Mouse (Mus musculus): ENCODE data around the gene Ubl7. TPM values are rescaled to one million over a fixed set of nuclear protein-coding genes. Genes with fewer than 3 reads are reported as not detected.
"Not testable (repeated sequence)": the region's sequence is repeated elsewhere in the genome, so short reads cannot be mapped to it uniquely, and the experiment has no call there.

Gene Ubl7
- polyA plus RNA-seq, 1 experiment from 2014 or later = 169 TPM

DNA sequence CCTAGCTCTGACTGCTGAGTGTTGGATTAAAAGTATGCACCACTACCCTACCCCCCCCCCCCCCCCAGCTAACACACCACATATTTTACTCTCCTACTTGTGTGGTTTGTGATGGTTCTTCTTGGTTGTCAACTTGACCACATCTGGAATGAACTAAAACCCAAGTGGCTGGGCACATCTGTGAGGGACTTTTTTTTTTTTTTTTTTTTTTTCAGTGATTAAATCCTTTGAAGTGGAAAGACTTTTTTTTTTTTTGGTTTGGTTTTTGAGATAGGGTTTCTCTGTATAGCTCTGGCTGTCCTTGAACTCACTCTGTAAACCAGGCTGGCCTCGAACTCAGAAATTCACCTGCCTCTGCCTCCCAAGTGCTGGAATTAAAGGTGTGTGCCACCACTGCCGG is 29.0 kb upstream of the Ubl7 start:
- not testable (repeated sequence) for ATAC-seq; H3K4me2 ChIP-seq (replicated peaks); H3K4me1 ChIP-seq (replicated peaks); H3K4me3 ChIP-seq (replicated peaks); H3K27ac ChIP-seq; H3K36me3 ChIP-seq; H3K9ac ChIP-seq (replicated peaks); H3K27me3 ChIP-seq; H3K9me3 ChIP-seq
- 91% methylated on average over 2 of the region's 2 CpGs for WGBS

DNA sequence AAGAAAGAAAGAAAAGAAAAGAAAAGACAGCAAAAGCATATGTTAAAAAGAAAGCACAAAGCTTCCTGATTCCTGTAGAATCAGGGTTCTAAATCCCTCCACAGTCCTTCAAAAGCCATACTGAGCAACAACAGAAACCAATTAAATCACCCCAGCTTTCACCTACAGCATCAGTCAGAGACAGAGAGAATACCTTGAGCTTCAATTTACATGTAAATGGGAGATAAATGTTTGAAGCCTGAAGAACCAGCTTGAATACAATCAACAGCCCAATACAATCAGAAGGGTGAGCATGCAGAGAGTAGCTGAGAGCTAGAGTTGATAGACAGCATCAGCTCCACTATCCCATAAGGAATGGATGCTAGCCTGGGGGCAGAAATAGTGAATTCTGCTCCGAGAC is 27.4 kb upstream of the Ubl7 start:
- Histone ChIP-seq H3K27ac (no peak overlapping the region), H3K4me3 (replicated peaks) (no peak overlapping the region), H3K9ac (replicated peaks) (no peak overlapping the region), H3K4me2 (replicated peaks) (no peak overlapping the region), H3K36me3 (no peaks in the 10 kb centered on the region), H3K9me3 (no peaks in the 10 kb centered on the region), H3K4me1 (replicated peaks) (no peaks in the 10 kb centered on the region), H3K27me3 (no peaks in the 10 kb centered on the region)
- ATAC-seq = no peak
- WGBS = 42% methylated on average over 1 of the region's 1 CpGs

DNA sequence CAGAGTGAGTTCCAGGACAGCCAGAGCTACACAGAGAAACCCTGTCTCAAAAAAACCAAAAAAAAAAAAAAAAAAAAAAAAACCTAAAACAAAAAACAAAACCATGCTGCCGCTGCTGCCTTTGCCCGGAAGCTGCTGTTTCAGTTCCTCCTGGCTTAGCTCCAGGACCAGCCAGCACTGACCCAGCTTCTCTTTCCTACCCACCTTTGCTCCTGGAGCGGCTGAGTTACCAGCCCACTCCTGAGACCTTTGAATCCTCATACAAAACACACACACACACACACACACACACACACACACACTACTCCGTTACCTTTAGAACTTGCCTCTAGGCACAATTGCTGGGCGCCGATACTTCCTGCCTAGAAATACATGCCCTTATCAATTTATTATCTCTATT is 22.7 kb upstream of the Ubl7 start:
- WGBS = 88% methylated on average over 6 of the region's 6 CpGs

DNA sequence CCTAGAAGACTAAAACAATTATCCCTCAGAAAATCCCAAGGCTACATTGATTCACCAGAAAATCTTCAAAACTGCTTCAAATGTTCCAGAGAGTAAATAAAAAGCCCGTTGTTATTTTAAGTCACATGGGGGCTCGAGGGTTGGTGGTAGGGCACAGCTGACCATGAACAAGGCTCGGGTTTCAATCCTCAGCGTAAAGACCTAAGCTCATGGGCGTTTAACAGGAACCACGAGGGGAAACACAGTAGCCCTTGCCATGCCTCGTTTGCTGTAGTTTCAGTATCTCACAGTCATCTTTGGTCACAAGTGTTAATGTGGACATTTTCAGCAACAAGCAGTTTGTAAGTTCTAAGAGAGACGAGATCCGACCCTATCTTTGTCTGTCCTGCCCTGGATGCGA is 10.3 kb upstream of the Ubl7 start:
- 55% methylated on average over 10 of the region's 10 CpGs for WGBS
- Histone ChIP-seq H3K27ac (no peak overlapping the region), H3K27me3 (no peaks in the 10 kb centered on the region), H3K9ac (replicated peaks) (no peak overlapping the region), H3K4me2 (replicated peaks) (no peak overlapping the region), H3K4me1 (replicated peaks) (peaks cover 16% of the 10 kb centered on the region), H3K9me3 (no peaks in the 10 kb centered on the region), H3K36me3 (no peaks in the 10 kb centered on the region), H3K4me3 (replicated peaks) (no peak overlapping the region)
- ATAC-seq = no peak

More for the DNA sequence above, 22.7 kb upstream of the Ubl7 start:
- Histone ChIP-seq H3K9ac (replicated peaks) (no peak overlapping the region), H3K4me2 (replicated peaks) (no peak overlapping the region), H3K27me3 (no peaks in the 10 kb centered on the region), H3K36me3 (no peaks in the 10 kb centered on the region), H3K9me3 (no peaks in the 10 kb centered on the region), H3K27ac (no peak overlapping the region), H3K4me3 (replicated peaks) (no peak overlapping the region), H3K4me1 (replicated peaks) (no peaks in the 10 kb centered on the region)
- ATAC-seq = no peak

DNA sequence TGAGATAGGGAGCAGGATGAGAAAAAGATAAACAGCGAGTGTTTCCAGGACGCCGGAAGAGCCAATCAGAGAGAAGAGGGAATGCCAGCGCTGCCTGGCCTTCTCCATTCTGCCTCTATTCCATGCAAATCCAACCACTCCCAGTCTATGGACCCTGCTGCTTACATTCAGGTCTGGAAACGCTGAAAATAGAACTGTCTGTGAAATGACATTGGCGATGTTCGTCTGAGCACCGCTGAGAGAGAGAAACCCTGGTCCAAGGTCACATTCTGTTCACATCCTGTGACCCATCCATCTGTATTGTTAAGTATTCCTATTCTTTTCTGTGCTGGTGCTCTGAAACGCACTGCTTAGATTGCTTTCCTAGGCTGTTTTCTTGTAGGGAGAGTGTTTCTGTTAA is 9.6 kb upstream of the Ubl7 start:
- no peak overlapping the region for H3K4me3 ChIP-seq (replicated peaks)
- peak overlapping the region; percentile 39 for H3K9ac ChIP-seq (replicated peaks)
- no peaks in the 10 kb centered on the region for H3K36me3 ChIP-seq
- peaks cover 16% of the 10 kb centered on the region for H3K4me1 ChIP-seq (replicated peaks)
- peak overlapping the region; percentile 28 for H3K4me2 ChIP-seq (replicated peaks)
- no peaks in the 10 kb centered on the region for H3K9me3 ChIP-seq
- peak; percentile 58; the same call in 1 of the 2 replicates for ATAC-seq
- WGBS = 25% methylated on average over 9 of the region's 9 CpGs
- no peaks in the 10 kb centered on the region for H3K27me3 ChIP-seq
- peak overlapping the region; percentile 77 for H3K27ac ChIP-seq

DNA sequence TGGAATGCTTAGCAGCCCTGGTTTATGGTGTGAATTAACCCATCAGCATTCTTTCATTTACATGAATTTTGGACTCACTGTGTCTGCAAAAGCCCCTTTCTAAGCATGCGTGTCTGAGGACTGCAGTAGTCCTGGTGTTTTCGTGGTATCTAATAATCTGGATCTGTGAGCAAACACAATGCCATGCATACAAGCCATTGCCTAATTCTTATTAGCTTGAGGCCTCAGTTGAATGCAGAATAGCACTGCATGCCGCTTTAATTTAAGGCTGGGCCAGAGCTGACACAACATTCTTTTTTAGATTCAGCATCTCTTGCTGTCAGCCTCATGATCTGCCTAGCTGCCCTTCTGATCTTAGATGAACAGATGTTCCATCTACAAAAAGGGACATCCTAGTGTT is 9.2 kb upstream of the Ubl7 start:
- WGBS = 27% methylated on average over 3 of the region's 3 CpGs
- ATAC-seq = no peak

DNA sequence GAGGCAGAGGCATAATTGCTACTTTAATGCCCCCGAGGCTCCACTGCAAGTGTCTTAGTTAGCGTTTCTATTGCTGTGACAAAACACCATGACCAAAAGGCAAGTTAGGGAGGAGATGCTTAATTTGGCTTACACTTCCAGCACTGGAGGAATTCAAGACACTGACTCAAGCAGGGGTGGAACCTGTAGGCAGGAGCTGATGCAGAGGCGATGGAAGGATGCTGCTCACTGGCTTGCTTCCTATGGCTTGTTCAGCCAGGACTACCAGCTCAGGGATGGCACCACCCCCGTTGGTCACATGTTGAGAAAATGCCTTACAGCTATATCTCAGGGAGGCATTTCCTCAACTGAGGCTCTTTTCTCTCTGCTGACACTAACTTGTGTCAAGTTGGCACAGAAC is 8.6 kb upstream of the Ubl7 start:
- WGBS = 58% methylated on average over 4 of the region's 4 CpGs
- H3K36me3 ChIP-seq = no peaks in the 10 kb centered on the region
- H3K27ac ChIP-seq = peak overlapping the region; percentile 44; the same call in 1 of the 2 replicates
- no peaks in the 10 kb centered on the region for H3K9me3 ChIP-seq
- ATAC-seq = no peak
- no peaks in the 10 kb centered on the region for H3K27me3 ChIP-seq
- peaks cover 16% of the 10 kb centered on the region for H3K4me1 ChIP-seq (replicated peaks)
- no peak overlapping the region for H3K4me3 ChIP-seq (replicated peaks)
- H3K9ac ChIP-seq (replicated peaks) = no peak overlapping the region
- no peak overlapping the region for H3K4me2 ChIP-seq (replicated peaks)

More for the DNA sequence above, 9.2 kb upstream of the Ubl7 start:
- H3K4me1 ChIP-seq (replicated peaks) = peaks cover 16% of the 10 kb centered on the region
- H3K27ac ChIP-seq = peak overlapping the region; percentile 77
- no peak overlapping the region for H3K4me3 ChIP-seq (replicated peaks)
- H3K9ac ChIP-seq (replicated peaks) = peak overlapping the region; percentile 39; the same call in 1 of the 2 replicates
- no peaks in the 10 kb centered on the region for H3K36me3 ChIP-seq
- no peaks in the 10 kb centered on the region for H3K27me3 ChIP-seq
- peak overlapping the region; percentile 28 for H3K4me2 ChIP-seq (replicated peaks)
- H3K9me3 ChIP-seq = no peaks in the 10 kb centered on the region

DNA sequence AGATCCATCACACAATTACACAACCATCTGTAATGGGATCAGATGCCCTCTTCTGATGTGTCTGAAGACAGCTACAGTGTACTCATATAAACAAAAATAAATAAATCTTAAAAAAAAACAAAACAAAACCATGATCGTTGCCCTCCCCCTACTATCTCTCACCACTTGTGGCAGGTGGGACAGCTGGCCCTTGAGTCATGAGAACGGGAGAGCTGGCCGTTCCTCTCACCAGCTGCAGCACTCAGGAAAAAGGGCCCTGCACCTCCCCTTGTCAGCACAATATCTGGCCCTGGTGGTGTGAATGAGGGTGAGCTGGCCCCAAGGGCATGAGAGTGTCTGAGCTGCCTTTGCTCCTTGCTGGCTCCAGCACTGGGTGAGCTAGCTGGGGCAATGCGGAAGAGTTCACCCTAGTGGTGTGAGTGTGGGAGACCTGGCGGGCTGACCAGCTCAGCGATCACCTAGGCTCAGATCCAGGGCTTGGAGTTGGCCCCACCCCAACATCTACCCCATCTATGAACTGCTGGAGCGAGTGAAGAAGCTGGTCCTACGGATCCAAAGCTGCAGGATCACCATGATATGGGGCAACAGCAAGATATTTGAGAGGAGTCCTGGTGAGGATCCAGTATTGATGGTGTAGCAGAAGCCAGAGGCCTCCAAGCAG is 7.1 kb upstream of the Ubl7 start:
- WGBS = 83% methylated on average over 8 of the region's 8 CpGs
- Histone ChIP-seq H3K9ac (replicated peaks) (no peak overlapping the region), H3K27ac (no peak overlapping the region), H3K27me3 (no peaks in the 10 kb centered on the region), H3K9me3 (no peaks in the 10 kb centered on the region), H3K4me2 (replicated peaks) (no peak overlapping the region), H3K4me1 (replicated peaks) (peaks cover 16% of the 10 kb centered on the region), H3K4me3 (replicated peaks) (no peak overlapping the region), H3K36me3 (no peaks in the 10 kb centered on the region)
- ATAC-seq = no peak

DNA sequence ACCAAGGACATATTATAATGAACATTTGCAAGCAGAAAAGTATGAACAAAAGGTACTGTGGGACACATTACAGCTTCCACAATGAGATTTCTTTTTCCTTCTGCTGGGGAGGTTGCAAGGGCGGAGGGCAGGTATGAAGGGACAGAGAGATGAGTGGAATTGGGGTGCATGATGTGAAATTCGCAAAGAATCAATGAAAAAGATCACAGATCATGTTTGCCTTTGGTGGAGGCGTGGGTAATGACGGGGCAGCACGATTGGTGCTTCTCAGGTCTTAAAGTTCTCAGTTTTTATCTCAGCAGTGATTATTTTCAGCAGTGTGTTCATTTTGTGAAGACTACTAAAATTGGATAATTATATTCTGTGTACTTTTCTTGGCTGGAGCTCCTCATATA is 6.5 kb upstream of the Ubl7 start:
- H3K4me3 ChIP-seq (replicated peaks) = no peak overlapping the region
- H3K36me3 ChIP-seq = no peaks in the 10 kb centered on the region
- no peak for ATAC-seq
- H3K4me2 ChIP-seq (replicated peaks) = no peak overlapping the region
- no peaks in the 10 kb centered on the region for H3K27me3 ChIP-seq
- no peaks in the 10 kb centered on the region for H3K9me3 ChIP-seq
- no peak overlapping the region for H3K9ac ChIP-seq (replicated peaks)
- peaks cover 16% of the 10 kb centered on the region for H3K4me1 ChIP-seq (replicated peaks)
- H3K27ac ChIP-seq = no peak overlapping the region
- WGBS = 87% methylated on average over 5 of the region's 5 CpGs

DNA sequence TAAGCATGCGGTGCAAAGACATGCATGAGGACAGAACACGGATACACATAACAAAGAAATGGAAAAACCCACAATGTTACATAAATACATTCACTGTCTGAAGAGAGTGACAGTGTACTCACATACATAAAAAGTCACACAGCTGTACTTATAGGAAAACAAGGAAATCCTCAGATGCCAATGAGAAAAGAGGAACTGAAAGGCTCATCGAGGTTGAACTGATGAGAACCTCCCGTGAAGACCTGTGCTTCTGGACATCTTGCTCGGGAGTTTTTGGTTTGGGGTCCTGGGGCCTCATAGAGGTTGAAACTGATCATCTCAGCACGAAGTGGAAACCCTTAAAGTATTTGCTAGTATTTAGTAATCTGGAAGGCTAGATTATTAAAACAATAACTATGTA is 3.6 kb upstream of the Ubl7 start:
- ATAC-seq = no peak
- 85% methylated on average over 6 of the region's 6 CpGs for WGBS
- Histone ChIP-seq H3K4me3 (replicated peaks) (no peak overlapping the region), H3K27ac (no peak overlapping the region), H3K36me3 (no peaks in the 10 kb centered on the region), H3K4me2 (replicated peaks) (no peak overlapping the region), H3K9me3 (no peaks in the 10 kb centered on the region), H3K9ac (replicated peaks) (no peak overlapping the region), H3K27me3 (no peaks in the 10 kb centered on the region), H3K4me1 (replicated peaks) (peaks cover 18% of the 10 kb centered on the region)

DNA sequence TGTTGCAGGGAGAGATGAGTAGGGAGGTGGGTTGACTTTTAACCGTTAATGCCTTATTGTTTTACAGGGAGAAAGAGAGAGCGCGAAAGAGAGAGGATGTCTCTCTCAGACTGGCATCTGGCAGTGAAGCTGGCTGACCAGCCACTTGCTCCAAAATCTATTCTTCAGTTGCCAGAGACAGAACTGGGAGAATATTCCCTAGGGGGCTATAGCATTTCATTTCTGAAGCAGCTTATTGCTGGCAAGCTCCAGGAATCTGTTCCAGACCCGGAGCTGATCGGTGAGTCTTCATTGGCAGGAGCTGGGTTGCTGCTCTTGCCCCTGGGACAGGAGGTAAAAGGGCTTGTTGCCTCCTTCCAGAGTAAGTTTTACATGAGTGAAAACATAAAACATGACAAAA is 1.8 kb downstream of the Ubl7 start:
- Histone ChIP-seq H3K9ac (replicated peaks) (no peak overlapping the region), H3K27me3 (no peaks in the 10 kb centered on the region), H3K4me3 (replicated peaks) (no peak overlapping the region), H3K27ac (no peak overlapping the region), H3K4me1 (replicated peaks) (peaks cover 21% of the 10 kb centered on the region), H3K9me3 (no peaks in the 10 kb centered on the region), H3K4me2 (replicated peaks) (no peak overlapping the region), H3K36me3 (peaks cover 24% of the 10 kb centered on the region)
- 94% methylated on average over 5 of the region's 5 CpGs for WGBS
- ATAC-seq = no peak

DNA sequence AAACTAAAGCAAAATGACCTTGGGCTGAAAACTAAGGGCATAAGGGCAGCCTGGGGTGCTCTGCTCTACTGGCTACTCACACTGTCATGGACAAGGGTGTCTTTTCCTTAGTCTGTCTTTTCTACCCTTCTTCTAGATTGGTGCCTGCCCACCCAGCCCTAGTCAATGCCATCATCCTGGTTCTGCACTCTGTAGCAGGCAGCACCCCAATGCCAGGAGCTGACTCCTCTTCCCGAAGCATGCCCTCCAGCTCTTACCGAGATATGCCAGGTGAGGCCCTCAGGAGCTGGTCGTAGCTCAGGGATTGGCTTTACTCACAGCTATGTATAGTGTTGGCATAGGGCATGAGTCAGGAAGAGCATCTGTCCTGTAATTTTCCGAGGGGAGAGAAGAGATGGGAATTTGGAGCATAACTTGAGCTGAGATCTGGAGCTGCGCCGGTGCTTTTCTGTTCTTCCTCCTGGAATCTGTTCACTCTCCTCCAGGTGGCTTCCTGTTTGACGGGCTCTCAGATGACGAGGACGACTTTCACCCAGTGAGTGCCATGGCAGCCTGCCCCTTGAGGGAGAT is 10.8 kb downstream of the Ubl7 start:
- Histone ChIP-seq H3K27ac (no peak overlapping the region), H3K27me3 (no peaks in the 10 kb centered on the region), H3K4me2 (replicated peaks) (no peak overlapping the region), H3K36me3 (peaks cover 83% of the 10 kb centered on the region), H3K9me3 (no peaks in the 10 kb centered on the region), H3K9ac (replicated peaks) (no peak overlapping the region), H3K4me3 (replicated peaks) (no peak overlapping the region), H3K4me1 (replicated peaks) (no peaks in the 10 kb centered on the region)
- 94% methylated on average over 9 of the region's 9 CpGs for WGBS
- no peak for ATAC-seq

DNA sequence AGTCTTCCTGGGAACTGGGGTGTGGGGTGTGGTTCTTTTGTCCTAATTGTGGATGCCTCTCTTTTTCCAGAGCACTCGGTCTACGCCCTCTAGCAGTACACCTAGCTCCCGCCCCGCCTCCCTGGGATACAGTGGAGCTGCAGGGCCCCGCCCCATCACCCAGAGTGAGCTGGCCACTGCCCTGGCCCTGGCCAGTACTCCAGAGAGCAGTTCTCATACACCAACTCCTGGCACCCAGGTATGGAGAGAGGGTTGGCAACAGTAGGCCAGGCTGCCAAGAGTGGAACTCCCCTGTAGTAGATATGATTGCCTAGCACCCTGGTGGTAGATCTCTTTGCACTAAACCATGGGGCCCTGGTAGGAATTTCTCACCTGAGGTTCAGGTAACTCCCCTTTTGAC is 11.6 kb downstream of the Ubl7 start:
- no peaks in the 10 kb centered on the region for H3K9me3 ChIP-seq
- H3K4me2 ChIP-seq (replicated peaks) = no peak overlapping the region
- no peak overlapping the region for H3K4me3 ChIP-seq (replicated peaks)
- 98% methylated on average over 5 of the region's 5 CpGs for WGBS
- H3K9ac ChIP-seq (replicated peaks) = no peak overlapping the region
- ATAC-seq = no peak
- H3K27me3 ChIP-seq = no peaks in the 10 kb centered on the region
- peaks cover 88% of the 10 kb centered on the region for H3K36me3 ChIP-seq
- no peak overlapping the region for H3K27ac ChIP-seq
- no peaks in the 10 kb centered on the region for H3K4me1 ChIP-seq (replicated peaks)

All from midbrain, embryonic 13.5 days (tissue).